Mouse (Mus musculus) olfactory bulb, adult 2 months (tissue): ENCODE measurements at regions not wholly inside any gene's neighbourhood (a gene's known extent, or its start where the extent isn't known, plus 50 kb on each side); places are given as distances from the start of the nearest gene placed in this dataset.

Experiments
- CTCF ChIP-seq: fragments of 200-500 bp; IDR thresholded peaks from 2 replicates; pipeline ENCODE4 v1.5.1; 2012; ENCODE audit warnings: low read depth, mild to moderate bottlenecking, low read length, moderate library complexity; ENCODE audit not compliant: insufficient read depth
- POLR2A ChIP-seq: fragments of 200-500 bp; IDR thresholded peaks from 2 replicates; pipeline ENCODE4 v1.6.1; 2012; ENCODE audit warnings: mild to moderate bottlenecking, low read depth, low read length, moderate library complexity; ENCODE audit not compliant: insufficient read depth

DNA sequence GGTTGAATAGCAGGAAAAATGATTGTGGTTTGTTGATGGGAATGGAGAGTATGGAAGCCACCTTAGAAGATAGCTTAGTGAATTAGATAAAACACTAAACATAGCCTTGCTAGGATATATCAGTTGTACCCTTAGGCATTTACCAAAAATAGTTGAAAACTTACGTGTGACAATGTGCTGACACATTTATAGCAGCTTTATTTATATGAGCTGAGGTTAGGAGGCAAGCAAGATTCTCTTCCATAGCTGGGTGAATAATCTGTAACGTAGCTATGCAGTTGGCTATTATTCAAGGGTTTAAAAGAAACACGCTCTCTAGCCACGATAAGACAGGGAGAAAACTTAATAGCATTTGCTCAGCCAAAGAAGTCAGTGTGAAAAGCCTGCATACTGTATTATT, 685.4 kb downstream of the Hs3st4 start:
- TF ChIP-seq CTCF (no peak), POLR2A (no peak)
